Mouse (Mus musculus) left cerebral cortex, adult 11 months (tissue): Measurements from ENCODE around the gene Large1.
"Not testable (repeated sequence)": the region's sequence is repeated elsewhere in the genome, so short reads cannot be mapped to it uniquely, and the experiment has no call there.

Experiments
- DNase-seq: peaks from one replicate; pipeline ENCODE4 v3.0.0; 2022; ENCODE audit warnings: low spot score

Large1 gene

DNA sequence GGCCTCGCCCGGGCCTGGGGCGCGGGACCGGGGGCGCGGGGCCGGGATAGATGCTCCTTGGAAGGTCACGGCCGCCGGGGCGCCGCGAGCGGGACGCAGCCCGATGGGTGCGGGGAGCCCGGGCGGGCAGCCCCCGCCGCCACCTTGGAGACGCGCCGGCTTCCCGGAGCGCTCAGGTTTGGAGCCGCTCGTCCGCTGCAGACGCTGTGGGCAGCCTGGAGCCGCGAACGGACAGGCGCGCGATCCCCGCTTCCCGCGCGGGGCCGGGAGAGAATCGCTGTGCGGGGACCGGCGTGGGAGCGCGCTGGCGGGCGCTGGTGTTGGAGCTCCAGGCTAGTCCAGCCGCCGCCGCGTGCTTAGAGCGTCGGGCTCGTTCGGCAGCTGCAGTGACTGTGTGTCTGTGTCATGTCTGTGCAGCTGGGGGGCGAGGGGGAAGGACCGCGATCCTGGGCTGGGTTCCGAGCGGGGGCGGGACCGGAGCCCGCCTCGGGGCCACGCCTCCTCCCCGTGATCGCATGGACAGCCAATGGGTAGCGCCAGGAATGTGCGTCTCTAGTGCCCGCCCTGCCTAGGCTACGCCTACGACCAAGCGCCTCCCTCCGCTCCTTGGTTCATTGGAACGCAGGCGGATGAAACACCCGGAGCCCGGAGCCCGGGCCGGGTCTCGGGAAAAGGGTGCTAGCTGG, at the start of gene Large1:
Gene Large1, minus strand, starts transcription at position 433 of the 686 bp plus-strand sequence.
- peak; percentile 98 for DNase-seq

- no peak for DNase-seq
Measured at GRCm38 (mm10) chr8:73400343-73400742, 47.0 kb upstream of the Large1 start.

- DNase-seq = not testable (repeated sequence)
Measured at GRCm38 (mm10) chr8:73373001-73373400, 19.7 kb upstream of the Large1 start.

GRCm38 (mm10) chr8:73355979-73356378, 2.6 kb upstream of the Large1 start:
- peak; percentile 71 for DNase-seq

DNA sequence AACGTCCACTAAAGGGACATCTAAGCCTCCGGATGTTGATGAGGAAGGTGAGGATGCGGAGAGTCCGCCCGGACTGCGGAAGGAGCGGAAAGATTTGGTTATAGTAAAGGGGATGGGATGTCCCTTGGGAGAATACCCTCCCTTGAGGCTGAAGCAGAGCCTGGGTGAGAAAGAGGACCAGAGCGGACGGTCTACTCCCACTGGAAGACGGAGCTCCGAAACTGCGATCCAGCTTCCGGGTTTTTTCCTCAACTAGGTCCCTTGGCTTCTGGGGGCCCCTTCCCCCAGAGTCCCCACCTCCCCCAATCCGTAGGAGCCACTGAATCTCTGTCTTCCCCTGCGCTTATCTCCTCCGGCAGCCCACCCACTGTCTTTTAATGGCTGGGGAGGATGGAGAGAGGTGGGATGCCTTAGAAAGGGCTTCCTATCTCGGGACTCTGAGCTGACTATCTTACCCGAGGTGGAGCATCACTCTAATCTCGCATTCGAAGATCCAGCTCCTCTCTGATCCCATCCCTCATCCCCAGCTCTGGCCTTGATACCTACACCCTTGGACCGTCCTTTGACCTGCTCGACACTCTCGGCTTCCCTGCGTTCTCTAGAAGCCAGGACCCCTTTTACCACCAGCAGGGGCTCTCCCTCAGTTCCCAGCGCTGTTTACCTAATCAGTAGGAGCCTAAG, 1.0 kb upstream of the Large1 start:
- peak; percentile 47 for DNase-seq

- no peak for DNase-seq
Measured at GRCm38 (mm10) chr8:73353794-73354179, 447 bp upstream of the Large1 start.

- no peak for DNase-seq
Measured at GRCm38 (mm10) chr8:73352301-73353107, 836 bp downstream of the Large1 start.

DNA sequence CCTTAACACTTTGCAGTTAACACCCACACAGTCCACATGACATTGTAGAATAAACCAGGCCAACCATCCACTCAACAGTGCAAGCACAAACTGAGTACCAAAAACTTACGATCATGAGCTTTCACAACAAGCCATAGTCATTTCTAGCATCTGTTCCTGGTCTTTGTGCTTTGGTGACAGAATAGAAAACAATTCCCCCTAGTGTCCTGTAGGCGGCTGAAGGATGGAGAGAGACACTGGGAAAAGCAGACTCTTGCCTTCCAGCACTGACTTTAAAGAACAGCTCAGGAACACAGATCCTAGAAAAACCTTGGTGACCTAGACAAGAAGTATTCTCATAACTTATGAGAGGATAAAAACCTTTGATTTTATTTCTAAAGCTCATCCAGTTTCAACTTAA, 3.0 kb downstream of the Large1 start:
- DNase-seq = no peak

DNA sequence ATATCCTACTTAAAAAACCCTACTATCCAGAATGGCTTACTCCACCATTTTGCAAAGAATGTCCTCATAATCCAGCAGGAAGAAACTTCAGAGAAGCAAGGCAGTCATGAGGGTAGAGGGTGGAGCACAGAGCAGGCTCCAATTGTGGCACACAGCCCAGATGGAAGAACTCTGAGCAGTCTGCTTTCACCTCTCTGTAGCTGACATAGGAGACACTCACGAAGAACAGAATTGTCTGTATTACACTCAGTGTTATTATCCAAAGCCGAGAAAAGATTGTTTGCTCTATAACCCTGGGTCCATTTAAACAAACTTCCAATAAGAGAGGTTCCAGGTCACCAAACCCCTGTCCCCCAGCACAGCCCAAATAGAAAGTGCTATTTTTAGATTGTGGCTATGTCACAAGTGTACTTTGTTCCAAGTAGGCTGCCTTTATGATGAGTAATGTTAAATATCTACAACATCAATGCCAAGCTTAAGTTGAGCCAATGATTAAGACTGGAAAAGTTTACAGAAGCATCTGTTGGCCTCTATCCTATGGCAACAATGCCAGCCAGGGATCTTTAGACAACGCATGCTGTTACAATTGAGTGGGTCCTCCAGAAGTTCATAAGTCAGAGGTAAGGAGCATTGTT, 10.5 kb downstream of the Large1 start:
- DNase-seq = no peak

GRCm38 (mm10) chr8:73336845-73337244, 16.5 kb downstream of the Large1 start:
- no peak for DNase-seq

DNA sequence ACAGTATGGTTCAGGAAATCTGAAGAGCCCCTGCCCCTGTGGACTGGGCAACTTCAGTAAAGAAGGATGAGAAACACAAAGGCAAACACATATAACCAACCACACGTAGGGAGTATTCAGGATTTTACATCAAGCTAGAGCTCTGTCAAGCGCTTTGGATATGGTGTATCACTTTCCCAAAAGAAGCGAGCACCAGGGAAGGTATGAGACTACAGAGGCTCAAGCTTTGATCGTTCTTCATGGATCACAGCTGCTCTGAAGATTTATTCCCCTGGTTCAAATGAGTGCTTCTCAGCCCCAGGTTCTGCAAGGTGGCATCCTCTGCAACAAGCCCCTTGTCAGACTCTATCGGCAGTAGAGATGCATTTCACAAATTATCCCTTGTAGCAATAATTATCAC, 24.2 kb downstream of the Large1 start:
- DNase-seq = no peak

DNA sequence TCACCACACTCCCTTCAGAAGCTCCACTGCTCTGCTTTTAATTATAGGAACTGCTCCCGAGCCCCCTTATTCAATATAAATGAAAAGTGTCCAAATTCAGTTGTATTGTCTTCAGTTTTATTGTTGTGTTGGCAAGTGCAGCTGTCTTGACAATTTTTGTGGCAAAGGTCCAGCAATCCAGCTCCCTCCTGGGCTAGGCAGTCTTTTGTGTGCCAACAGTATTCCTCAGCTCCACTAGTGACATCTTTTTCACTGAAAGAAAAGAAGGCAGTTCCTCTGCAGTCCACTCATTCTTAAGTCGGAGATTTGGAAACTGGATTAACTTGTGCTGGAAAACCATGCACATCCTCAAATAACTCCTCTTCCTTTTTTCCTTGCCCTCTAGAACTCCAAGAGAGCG, 25.3 kb downstream of the Large1 start:
- DNase-seq = no peak

DNA sequence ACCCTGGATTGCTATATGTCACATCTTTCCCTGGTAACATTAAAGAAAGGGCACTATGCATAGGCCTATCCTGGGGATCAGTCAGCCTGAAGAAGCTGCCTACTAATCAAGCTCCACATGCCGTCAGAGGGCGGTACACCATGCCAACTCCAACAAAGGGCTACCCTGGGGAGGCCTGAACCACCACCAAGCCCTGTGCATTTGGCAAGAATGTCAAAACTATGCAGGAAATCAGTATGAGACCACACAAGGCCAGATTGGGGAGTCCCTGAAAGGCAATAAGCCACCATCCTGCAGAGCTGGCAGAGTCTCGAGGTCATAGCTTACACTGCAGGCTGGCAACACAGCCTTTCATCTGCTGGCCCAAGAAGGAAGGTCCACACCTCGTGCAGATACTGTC, 28.7 kb downstream of the Large1 start:
- DNase-seq = no peak

- DNase-seq = no peak
Measured at GRCm38 (mm10) chr8:73323591-73323990, 29.7 kb downstream of the Large1 start.

DNA sequence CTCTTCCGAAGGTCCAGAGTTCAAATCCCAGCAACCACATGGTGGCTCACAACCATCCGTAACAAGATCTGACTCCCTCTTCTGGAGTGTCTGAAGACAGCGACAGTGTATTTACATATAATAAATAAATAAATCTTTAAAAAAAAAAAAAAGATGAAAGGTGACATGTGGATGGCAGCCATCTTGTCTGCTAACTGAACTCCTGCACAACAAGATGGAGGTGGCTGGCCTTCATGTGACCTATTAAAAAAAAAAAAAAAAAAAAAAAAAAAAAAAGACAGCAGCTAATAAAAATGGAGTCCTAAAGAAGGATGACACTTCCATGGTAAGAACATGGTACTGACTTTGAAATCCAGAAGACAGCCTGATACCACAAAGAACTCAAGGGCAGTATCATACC, 33.8 kb downstream of the Large1 start:
- DNase-seq = not testable (repeated sequence)

- DNase-seq = no peak
Measured at GRCm38 (mm10) chr8:73313911-73314310, 39.4 kb downstream of the Large1 start.

- no peak for DNase-seq
Measured at GRCm38 (mm10) chr8:73312714-73313607, 40.4 kb downstream of the Large1 start.

DNA sequence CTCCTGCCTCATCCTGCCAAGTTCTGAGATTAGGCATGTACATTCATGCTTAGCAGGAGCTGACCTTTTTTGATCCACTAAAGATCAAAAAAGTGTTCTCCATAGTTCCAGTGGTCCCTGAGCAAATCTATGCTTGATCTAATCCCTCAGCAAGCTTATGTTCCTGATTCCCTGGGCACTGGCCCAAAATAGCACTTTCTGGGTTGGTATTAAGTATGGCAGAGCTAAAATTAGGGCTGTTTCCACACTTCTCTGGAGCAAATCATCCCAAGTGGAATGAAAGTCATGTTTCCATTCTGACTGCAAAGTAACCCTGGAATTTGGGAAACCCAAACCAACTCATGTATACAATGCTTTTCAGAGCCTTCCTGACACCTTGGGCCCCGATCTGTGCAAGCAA, 42.9 kb downstream of the Large1 start:
- DNase-seq = no peak

DNA sequence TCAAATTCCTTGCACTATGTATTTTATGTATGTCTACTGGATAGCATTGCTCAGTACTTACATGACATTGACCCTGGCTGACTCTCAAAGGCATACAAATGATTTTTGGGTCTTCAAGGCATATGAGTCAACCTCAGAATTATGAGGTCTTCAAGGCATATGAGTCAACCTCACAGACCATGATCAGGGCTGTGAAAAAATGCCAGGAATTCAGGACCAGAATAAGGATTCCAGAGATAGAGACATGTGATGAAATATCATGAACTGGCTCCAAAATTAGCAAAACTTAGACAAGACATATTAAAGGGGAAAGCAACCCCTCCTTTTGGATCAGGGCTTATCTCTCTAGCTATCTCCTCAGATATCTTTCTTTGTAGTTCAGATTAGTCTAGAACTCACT, 43.3 kb downstream of the Large1 start:
- DNase-seq = no peak

DNA sequence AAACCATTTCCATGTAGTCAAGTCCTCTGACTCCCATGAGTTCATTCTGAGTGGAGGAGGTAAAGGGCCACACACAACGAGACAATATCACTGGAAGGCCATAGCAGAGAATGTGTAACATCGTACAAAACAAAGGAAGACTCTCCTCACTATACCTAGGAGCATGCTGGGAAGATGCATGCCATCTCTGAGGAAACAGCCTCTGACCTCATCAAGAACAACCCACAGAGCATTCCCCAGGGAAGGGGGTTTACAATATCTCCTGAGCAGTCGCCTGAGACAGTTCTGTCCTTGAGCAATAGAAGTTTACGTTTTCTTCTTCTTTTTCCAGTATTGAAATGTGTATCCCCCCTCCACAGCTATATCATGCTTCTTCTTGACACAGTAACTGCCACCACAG, 49.4 kb downstream of the Large1 start:
- DNase-seq = no peak

DNA sequence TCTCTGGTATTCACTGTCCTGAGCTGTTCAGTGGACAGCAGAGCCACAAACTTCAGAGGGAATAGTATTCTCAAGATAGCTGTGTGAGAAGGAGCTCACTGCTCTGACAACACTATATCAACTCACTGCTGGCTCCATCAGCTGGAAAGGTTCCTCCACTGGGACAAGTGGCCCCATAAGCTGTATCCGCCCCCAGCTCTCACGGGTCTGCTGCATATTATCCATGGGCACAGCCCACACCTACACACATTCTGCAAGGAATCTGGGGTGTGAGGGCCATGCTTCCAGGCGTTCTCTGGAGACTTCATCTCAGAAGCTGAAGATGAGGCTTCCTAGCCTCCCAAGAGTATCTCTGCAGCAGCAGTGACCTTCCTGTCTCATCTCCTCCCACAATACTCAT, 50.4 kb downstream of the Large1 start:
- peak; percentile 29 for DNase-seq
